8 mouse cellular contexts compared by ENCODE assay signal in genomic region chrX:135805780-135806179, GRCm38 (mm10). TPM values are rescaled to one million over a fixed set of nuclear protein-coding genes. Genes with fewer than 3 reads are reported as not detected.
A peak's percentile ranks its signal among the peaks of the same experiment; 100 is the strongest.
DNase-seq lines count a peak whose midpoint lies in the region.

No protein-coding gene starts in this region.

- peak; percentile 32 to 67 for DNase-seq in heart, postnatal 10 days
- no peak for DNase-seq in heart, adult 11 months
- peak; percentile 46 for DNase-seq in testis, postnatal 10 days (ENCODE audit: low spot score)
- no peak for DNase-seq in testis, postnatal 14 days (ENCODE audit: low spot score)
- DNase-seq in c-Kit-positive CD71-positive TER-119-positive erythroid progenitor cells, embryonic 14.5 days (ENCODE audit: low spot score): peak; percentile 16
- DNase-seq in frontal cortex, postnatal 36 days (ENCODE audit: low spot score in 2 of 2): peak; percentile 21 to 49
- peak; percentile 39 for DNase-seq in mesoderm, embryonic 11.5 days (ENCODE audit: low read depth, low spot score)
- DNase-seq in spleen, postnatal 4 days (ENCODE audit: low spot score in 2 of 2): no peak

- intact Hi-C loops in heart, postnatal 10 days (cut with DNase I): loop anchor here (1.0 to 5.0 kb wide), 2 partner anchors 158 to 172 kb away; no protein-coding TSS in a partner anchor

RNA-seq across cellular contexts. Expression of gene Bhlhb9, which starts 8.4 kb away (rescaled TPM):
- total RNA-seq in heart, postnatal 10 days (2021): 10 to 100 TPM; 29.7 to 47.2 TPM

RNA-seq across cellular contexts. Expression of gene Gprasp2, which starts 33.1 kb away (rescaled TPM):
- total RNA-seq in heart, postnatal 10 days (2021): 1 to 10 TPM; 3.7 to 7.3 TPM

Comparison
In these comparisons a context has a peak if more than half of its experiments do, and no peak if none do; other contexts are left out.
1. DNase-seq: peak in heart, postnatal 10 days (2 of 2), testis, postnatal 10 days (single experiment), c-Kit-positive CD71-positive TER-119-positive erythroid progenitor cells, embryonic 14.5 days (single experiment), frontal cortex, postnatal 36 days (2 of 2) and mesoderm, embryonic 11.5 days (single experiment); none in heart, adult 11 months (single experiment), testis, postnatal 14 days (single experiment) and spleen, postnatal 4 days (0 of 2).